Mouse (Mus musculus): ENCODE results near the gene Mapk12. TPM values are rescaled to one million over a fixed set of nuclear protein-coding genes. Genes with fewer than 3 reads are reported as not detected.
A peak's percentile ranks its signal among the peaks of the same experiment; 100 is the strongest.

The Mapk12 gene
- polyA plus RNA-seq (2017; shearing (Covaris generic)): 1 to 10 TPM; 5.2 to 5.6 TPM

- ATAC-seq: peak; percentile 58
Measured at GRCm38 (mm10) chr15:89140659-89141252, at the start of gene Mapk12. Mapk12 (minus strand) TSS chr15:89140703.

GRCm38 (mm10) chr15:89184937-89185227, 44.4 kb upstream of the Mapk12 start:
- no peak for ATAC-seq

GRCm38 (mm10) chr15:89184141-89184936, 43.8 kb upstream of the Mapk12 start:
- no peak for ATAC-seq

- ATAC-seq: no peak
Measured at GRCm38 (mm10) chr15:89182842-89183241, 42.3 kb upstream of the Mapk12 start.

GRCm38 (mm10) chr15:89182328-89182741, 41.8 kb upstream of the Mapk12 start:
- no peak for ATAC-seq

GRCm38 (mm10) chr15:89181561-89182270, 41.2 kb upstream of the Mapk12 start:
- no peak for ATAC-seq

- no peak for ATAC-seq
Measured at GRCm38 (mm10) chr15:89180571-89181229, 40.2 kb upstream of the Mapk12 start, which contains the start of gene Plxnb2. Plxnb2 (minus strand) TSS chr15:89180788.

- no peak for ATAC-seq
Measured at GRCm38 (mm10) chr15:89180081-89180541, 39.6 kb upstream of the Mapk12 start.

- ATAC-seq: no peak
Measured at GRCm38 (mm10) chr15:89179630-89179964, 39.1 kb upstream of the Mapk12 start.

- ATAC-seq: no peak
Measured at GRCm38 (mm10) chr15:89178954-89179629, 38.6 kb upstream of the Mapk12 start.

GRCm38 (mm10) chr15:89178260-89178860, 37.9 kb upstream of the Mapk12 start:
- no peak for ATAC-seq

- ATAC-seq: no peak
Measured at GRCm38 (mm10) chr15:89177576-89178259, 37.2 kb upstream of the Mapk12 start.

- no peak for ATAC-seq
Measured at GRCm38 (mm10) chr15:89177121-89177520, 36.6 kb upstream of the Mapk12 start.

- no peak for ATAC-seq
Measured at GRCm38 (mm10) chr15:89175411-89176155, 35.1 kb upstream of the Mapk12 start.

- no peak for ATAC-seq
Measured at GRCm38 (mm10) chr15:89174889-89175339, 34.4 kb upstream of the Mapk12 start.

- no peak for ATAC-seq
Measured at GRCm38 (mm10) chr15:89173906-89174214, 33.4 kb upstream of the Mapk12 start.

- ATAC-seq: peak; percentile 70
Measured at GRCm38 (mm10) chr15:89173024-89173905, 32.8 kb upstream of the Mapk12 start.

- ATAC-seq: peak; percentile 18
Measured at GRCm38 (mm10) chr15:89172276-89172935, 31.9 kb upstream of the Mapk12 start.

GRCm38 (mm10) chr15:89171526-89172051, 31.1 kb upstream of the Mapk12 start:
- no peak for ATAC-seq

Data from CD4-positive, CD25-positive, alpha-beta regulatory T cell, adult 4 months (primary cell).